Mouse (Mus musculus) megakaryocyte, embryonic 14.5 days (primary cell): ENCODE measurements around the gene Tmem150c.

Source experiments
- FLI1 ChIP-seq: IDR thresholded peaks from 2 replicates; pipeline ENCODE4 v1.6.1; 2012; ENCODE audit warnings: low read length, inconsistent platforms, mixed read lengths
- GATA1 ChIP-seq: IDR thresholded peaks from 3 replicates; pipeline ENCODE4 v1.6.1; 2012; ENCODE audit warnings: mixed read lengths, low read length, inconsistent platforms, borderline replicate concordance

DNA sequence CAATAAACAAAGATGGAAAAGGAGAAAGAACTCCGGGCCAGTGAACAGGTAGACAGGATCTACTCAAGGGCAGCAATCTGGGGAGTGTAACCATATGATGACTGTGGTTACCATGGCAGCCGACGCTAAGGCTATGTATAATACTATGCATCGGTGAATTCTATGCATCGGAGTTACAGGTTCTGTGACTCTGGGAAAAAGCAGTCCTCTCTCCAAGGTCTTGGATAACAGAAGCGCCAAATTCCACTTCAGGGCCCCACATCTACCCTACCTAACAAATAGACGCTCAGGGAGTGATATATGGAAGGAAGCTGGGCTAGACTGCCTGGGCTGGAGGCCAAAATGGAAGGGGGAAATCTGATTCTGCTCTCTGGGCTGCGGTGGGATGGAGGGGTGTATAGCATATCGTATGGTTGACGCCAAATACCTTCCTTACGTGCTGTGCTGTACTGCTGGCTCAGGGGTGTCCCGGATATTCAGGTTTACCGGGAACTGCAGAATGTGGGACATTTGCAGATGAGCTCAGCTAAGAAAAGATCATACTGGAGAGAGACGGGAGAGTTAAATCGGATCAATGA, 37.3 kb upstream of the Tmem150c start:
- TF ChIP-seq GATA1 (no peak), FLI1 (no peak)
